Mouse (Mus musculus) G1E (cell line): ENCODE measurements around the gene Ubn2.

Source experiments
- CTCF ChIP-seq: IDR thresholded peaks from 2 replicates; pipeline ENCODE4 v1.5.1; 2012; ENCODE audit warnings: low read depth, low read length, inconsistent platforms, mixed read lengths
- GATA1 ChIP-seq: IDR thresholded peaks from 2 replicates; pipeline ENCODE4 v1.6.1; 2012; ENCODE audit warnings: borderline replicate concordance, low read length, inconsistent platforms, mixed read lengths
- GATA2 ChIP-seq: IDR thresholded peaks from 2 replicates; pipeline ENCODE4 v1.6.1; 2012; ENCODE audit warnings: low read depth, low read length, inconsistent platforms, borderline replicate concordance
- POLR2AphosphoS5 ChIP-seq: IDR thresholded peaks from 2 replicates; pipeline ENCODE4 v1.6.1; 2012; ENCODE audit warnings: low read depth, low read length, inconsistent platforms; ENCODE audit not compliant: insufficient replicate concordance

DNA sequence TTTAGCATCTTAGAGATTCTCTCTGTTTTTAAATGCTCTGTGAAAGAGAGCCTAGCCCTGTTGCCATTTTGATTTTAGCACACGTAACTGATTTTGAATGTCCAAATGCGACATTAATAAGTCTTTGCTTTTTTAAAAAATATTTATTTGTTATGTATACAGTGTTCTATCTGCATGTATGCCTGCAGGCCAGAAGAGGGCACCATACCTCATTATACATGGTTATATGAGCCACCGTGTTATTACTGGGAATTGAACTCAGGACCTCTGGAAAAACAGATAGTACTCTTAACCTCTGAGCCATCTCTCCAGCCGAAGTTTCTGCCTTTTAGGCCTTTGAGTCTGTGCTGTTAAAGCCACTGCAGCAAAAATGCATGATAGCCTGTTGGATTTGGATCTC, 35.8 kb downstream of the Ubn2 start:
- TF ChIP-seq CTCF (0 out of 2 replicates have a peak, but pooled peaks have one; percentile 11), GATA1 (no peak), POLR2AphosphoS5 (no peak), GATA2 (no peak)
